Mouse (Mus musculus): Measurements from ENCODE around the gene Qtrt1. TPM values are rescaled to one million over a fixed set of nuclear protein-coding genes. Genes with fewer than 3 reads are reported as not detected.

Gene Qtrt1
- polyA plus RNA-seq, 1 experiment from 2014 or later = 47.6 TPM

- ATAC-seq (replicated peaks; ENCODE audit: insufficient number of reproducible peaks, low FRiP score, low TSS enrichment, low read depth) (no peak), DNase-seq (ENCODE audit: low spot score) (no peak)
- Histone ChIP-seq H3K27me3 (ENCODE audit: control insufficient read depth, insufficient read depth, low read length) (no peaks in the 10 kb centered on the region), H3K27ac (replicated peaks; ENCODE audit: low read depth, low read length) (no peak overlapping the region), H3K4me1 (ENCODE audit: control insufficient read depth, insufficient read depth, low read length) (no peaks in the 10 kb centered on the region), H3K36me3 (replicated peaks; ENCODE audit: control insufficient read depth, insufficient read depth, low read depth, low read length) (no peaks in the 10 kb centered on the region), H3K4me2 (ENCODE audit: low read depth, low read length) (no peak overlapping the region), H3K9me3 (replicated peaks; ENCODE audit: control insufficient read depth, low read length) (no peaks in the 10 kb centered on the region), H3K4me3 (ENCODE audit: low read depth, low read length) (no peak overlapping the region), H3K9ac (replicated peaks; ENCODE audit: low read length) (no peak overlapping the region)
- 97% methylated on average over 2 of the region's 2 CpGs for WGBS
These were observed 22.8 kb downstream of the Qtrt1 start for GRCm38 (mm10) chr9:21434410-21434809.

GRCm38 (mm10) chr9:21435777-21436635 lies 24.4 kb downstream of the Qtrt1 start:
- H3K27me3 ChIP-seq (ENCODE audit: control insufficient read depth, insufficient read depth, low read length) = no peaks in the 10 kb centered on the region
- DNase-seq (ENCODE audit: low spot score) (no peak), ATAC-seq (replicated peaks; ENCODE audit: insufficient number of reproducible peaks, low FRiP score, low TSS enrichment, low read depth) (no peak)
- H3K9me3 ChIP-seq (replicated peaks; ENCODE audit: control insufficient read depth, low read length) = no peaks in the 10 kb centered on the region
- H3K4me3 ChIP-seq (ENCODE audit: low read depth, low read length) = no peak overlapping the region
- H3K27ac ChIP-seq (replicated peaks; ENCODE audit: low read depth, low read length) = no peak overlapping the region
- no peaks in the 10 kb centered on the region for H3K4me1 ChIP-seq (ENCODE audit: control insufficient read depth, insufficient read depth, low read length)
- WGBS = 91% methylated on average over 7 of the region's 7 CpGs
- H3K36me3 ChIP-seq (replicated peaks; ENCODE audit: control insufficient read depth, insufficient read depth, low read depth, low read length) = no peaks in the 10 kb centered on the region
- H3K9ac ChIP-seq (replicated peaks; ENCODE audit: low read length) = no peak overlapping the region
- no peak overlapping the region for H3K4me2 ChIP-seq (ENCODE audit: low read depth, low read length)

GRCm38 (mm10) chr9:21437577-21437976 lies 25.9 kb downstream of the Qtrt1 start:
- no peaks in the 10 kb centered on the region for H3K36me3 ChIP-seq (replicated peaks; ENCODE audit: control insufficient read depth, insufficient read depth, low read depth, low read length)
- H3K27me3 ChIP-seq (ENCODE audit: control insufficient read depth, insufficient read depth, low read length) = no peaks in the 10 kb centered on the region
- H3K4me2 ChIP-seq (ENCODE audit: low read depth, low read length) = no peak overlapping the region
- no peaks in the 10 kb centered on the region for H3K4me1 ChIP-seq (ENCODE audit: control insufficient read depth, insufficient read depth, low read length)
- DNase-seq (ENCODE audit: low spot score) (no peak), ATAC-seq (replicated peaks; ENCODE audit: insufficient number of reproducible peaks, low FRiP score, low TSS enrichment, low read depth) (no peak)
- 95% methylated on average over 6 of the region's 6 CpGs for WGBS
- no peaks in the 10 kb centered on the region for H3K9me3 ChIP-seq (replicated peaks; ENCODE audit: control insufficient read depth, low read length)
- no peak overlapping the region for H3K27ac ChIP-seq (replicated peaks; ENCODE audit: low read depth, low read length)
- no peak overlapping the region for H3K9ac ChIP-seq (replicated peaks; ENCODE audit: low read length)
- H3K4me3 ChIP-seq (ENCODE audit: low read depth, low read length) = no peak overlapping the region

- H3K27me3 ChIP-seq (ENCODE audit: control insufficient read depth, insufficient read depth, low read length) = no peaks in the 10 kb centered on the region
- no peaks in the 10 kb centered on the region for H3K4me1 ChIP-seq (ENCODE audit: control insufficient read depth, insufficient read depth, low read length)
- H3K4me2 ChIP-seq (ENCODE audit: low read depth, low read length) = no peak overlapping the region
- H3K4me3 ChIP-seq (ENCODE audit: low read depth, low read length) = no peak overlapping the region
- no peak overlapping the region for H3K9ac ChIP-seq (replicated peaks; ENCODE audit: low read length)
- no peaks in the 10 kb centered on the region for H3K9me3 ChIP-seq (replicated peaks; ENCODE audit: control insufficient read depth, low read length)
- DNase-seq (ENCODE audit: low spot score) (no peak), ATAC-seq (replicated peaks; ENCODE audit: insufficient number of reproducible peaks, low FRiP score, low TSS enrichment, low read depth) (no peak)
- WGBS = 76% methylated on average over 3 of the region's 3 CpGs
- no peak overlapping the region for H3K27ac ChIP-seq (replicated peaks; ENCODE audit: low read depth, low read length)
- no peaks in the 10 kb centered on the region for H3K36me3 ChIP-seq (replicated peaks; ENCODE audit: control insufficient read depth, insufficient read depth, low read depth, low read length)
These were observed 26.6 kb downstream of the Qtrt1 start for GRCm38 (mm10) chr9:21438219-21438618.

GRCm38 (mm10) chr9:21439456-21439855 lies 27.8 kb downstream of the Qtrt1 start:
- Histone ChIP-seq H3K4me1 (ENCODE audit: control insufficient read depth, insufficient read depth, low read length) (no peaks in the 10 kb centered on the region), H3K36me3 (replicated peaks; ENCODE audit: control insufficient read depth, insufficient read depth, low read depth, low read length) (no peaks in the 10 kb centered on the region), H3K9me3 (replicated peaks; ENCODE audit: control insufficient read depth, low read length) (no peaks in the 10 kb centered on the region), H3K9ac (replicated peaks; ENCODE audit: low read length) (no peak overlapping the region), H3K4me2 (ENCODE audit: low read depth, low read length) (no peak overlapping the region), H3K27ac (replicated peaks; ENCODE audit: low read depth, low read length) (no peak overlapping the region), H3K27me3 (ENCODE audit: control insufficient read depth, insufficient read depth, low read length) (no peaks in the 10 kb centered on the region), H3K4me3 (ENCODE audit: low read depth, low read length) (no peak overlapping the region)
- WGBS = 81% methylated on average over 3 of the region's 3 CpGs
- ATAC-seq (replicated peaks; ENCODE audit: insufficient number of reproducible peaks, low FRiP score, low TSS enrichment, low read depth) (no peak), DNase-seq (ENCODE audit: low spot score) (no peak)

DNA sequence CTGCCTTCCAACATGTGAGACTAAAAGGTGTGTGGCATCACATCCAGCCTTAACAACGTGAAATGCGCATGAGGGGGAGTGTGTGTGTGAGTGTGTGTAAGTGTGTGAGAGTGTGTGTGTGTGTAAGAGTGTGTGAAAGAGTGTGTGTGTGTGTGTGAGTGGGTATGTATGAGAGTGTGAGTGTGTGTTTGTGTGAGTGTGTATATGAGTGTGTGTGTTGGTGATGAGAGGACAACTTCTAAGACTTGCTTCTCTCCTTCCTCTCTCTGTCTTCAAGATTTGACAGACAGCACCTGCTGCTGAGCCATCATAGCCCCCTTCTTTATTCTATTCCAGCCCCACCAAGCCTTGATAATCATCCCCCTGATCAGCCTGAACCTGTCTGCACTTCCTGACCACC lies 28.3 kb downstream of the Qtrt1 start:
- Histone ChIP-seq H3K4me1 (ENCODE audit: control insufficient read depth, insufficient read depth, low read length) (no peaks in the 10 kb centered on the region), H3K27ac (replicated peaks; ENCODE audit: low read depth, low read length) (no peak overlapping the region), H3K4me3 (ENCODE audit: low read depth, low read length) (no peak overlapping the region), H3K9ac (replicated peaks; ENCODE audit: low read length) (no peak overlapping the region), H3K36me3 (replicated peaks; ENCODE audit: control insufficient read depth, insufficient read depth, low read depth, low read length) (no peaks in the 10 kb centered on the region), H3K9me3 (replicated peaks; ENCODE audit: control insufficient read depth, low read length) (no peaks in the 10 kb centered on the region), H3K4me2 (ENCODE audit: low read depth, low read length) (no peak overlapping the region), H3K27me3 (ENCODE audit: control insufficient read depth, insufficient read depth, low read length) (no peaks in the 10 kb centered on the region)
- DNase-seq (ENCODE audit: low spot score) = no peak
- whole genome bisulfite sequencing = 95% methylated on average over 2 of the region's 2 CpGs
- ATAC-seq (replicated peaks; ENCODE audit: insufficient number of reproducible peaks, low FRiP score, low TSS enrichment, low read depth) = no peak

DNA sequence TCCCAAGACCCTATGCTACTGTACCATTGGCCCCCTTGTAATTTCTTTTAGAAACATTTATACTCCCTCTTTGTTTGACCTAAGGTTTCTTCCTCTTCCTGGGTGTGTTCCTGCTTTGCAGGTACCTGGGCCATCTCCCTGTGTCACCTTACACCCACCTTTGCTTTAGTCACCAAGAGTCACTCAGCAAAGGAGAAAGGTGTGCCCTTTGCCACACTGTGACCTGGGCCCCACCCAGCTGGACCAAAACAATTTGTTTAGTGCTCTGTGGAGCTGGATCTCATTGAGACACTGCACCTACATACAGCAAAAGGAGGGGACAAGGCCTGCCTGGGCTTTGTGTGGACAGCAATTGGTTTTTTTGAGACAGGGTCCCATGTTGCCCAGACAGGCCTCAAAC lies 28.8 kb downstream of the Qtrt1 start:
- Histone ChIP-seq H3K9ac (replicated peaks; ENCODE audit: low read length) (no peak overlapping the region), H3K4me2 (ENCODE audit: low read depth, low read length) (no peak overlapping the region), H3K36me3 (replicated peaks; ENCODE audit: control insufficient read depth, insufficient read depth, low read depth, low read length) (no peaks in the 10 kb centered on the region), H3K9me3 (replicated peaks; ENCODE audit: control insufficient read depth, low read length) (no peaks in the 10 kb centered on the region), H3K4me3 (ENCODE audit: low read depth, low read length) (no peak overlapping the region), H3K4me1 (ENCODE audit: control insufficient read depth, insufficient read depth, low read length) (no peaks in the 10 kb centered on the region), H3K27me3 (ENCODE audit: control insufficient read depth, insufficient read depth, low read length) (no peaks in the 10 kb centered on the region), H3K27ac (replicated peaks; ENCODE audit: low read depth, low read length) (no peak overlapping the region)
- ATAC-seq (replicated peaks; ENCODE audit: insufficient number of reproducible peaks, low FRiP score, low TSS enrichment, low read depth) (no peak), DNase-seq (ENCODE audit: low spot score) (no peak)

DNA sequence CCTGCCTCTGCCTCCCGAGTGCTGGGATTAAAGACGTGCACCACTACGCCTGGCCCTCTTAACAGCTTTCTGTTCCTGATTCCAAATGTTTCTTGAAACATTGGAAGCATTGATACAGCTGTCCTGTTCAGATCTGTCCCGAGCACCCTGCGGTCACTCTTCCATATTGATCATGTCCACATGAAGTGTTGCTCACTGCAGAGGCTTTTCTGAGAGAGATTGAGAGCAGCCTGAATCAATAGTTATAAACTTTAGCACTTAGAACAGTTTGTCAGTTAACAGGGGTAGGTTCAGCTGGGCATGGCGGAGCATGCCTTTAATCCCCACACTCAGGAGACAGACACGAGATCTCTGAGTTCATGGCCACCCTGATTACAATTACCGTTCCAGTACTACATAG lies 32.2 kb downstream of the Qtrt1 start:
- Histone ChIP-seq H3K4me3 (ENCODE audit: low read depth, low read length) (no peak overlapping the region), H3K9ac (replicated peaks; ENCODE audit: low read length) (no peak overlapping the region), H3K9me3 (replicated peaks; ENCODE audit: control insufficient read depth, low read length) (no peaks in the 10 kb centered on the region), H3K36me3 (replicated peaks; ENCODE audit: control insufficient read depth, insufficient read depth, low read depth, low read length) (no peaks in the 10 kb centered on the region), H3K27ac (replicated peaks; ENCODE audit: low read depth, low read length) (no peak overlapping the region), H3K27me3 (ENCODE audit: control insufficient read depth, insufficient read depth, low read length) (no peaks in the 10 kb centered on the region), H3K4me2 (ENCODE audit: low read depth, low read length) (no peak overlapping the region), H3K4me1 (ENCODE audit: control insufficient read depth, insufficient read depth, low read length) (no peaks in the 10 kb centered on the region)
- 91% methylated on average over 8 of the region's 8 CpGs for WGBS
- DNase-seq (ENCODE audit: low spot score) (no peak), ATAC-seq (replicated peaks; ENCODE audit: insufficient number of reproducible peaks, low FRiP score, low TSS enrichment, low read depth) (no peak)
